Mouse (Mus musculus) CD4-positive, CD25-positive, alpha-beta regulatory T cell, adult 2 months (primary cell): ENCODE data around the gene Pln.
A peak's percentile ranks its signal among the peaks of the same experiment; 100 is the strongest.

Source experiments
- DNase-seq: peaks from one replicate; pipeline ENCODE4 v3.0.0-alpha.2; 2012; ENCODE audit warnings: low read depth, low spot score

The Pln gene

GRCm38 (mm10) chr10:53364311-53364710 is 26.8 kb downstream of the Pln start:
- DNase-seq: no peak

- no peak for DNase-seq
These were observed 29.8 kb downstream of the Pln start for GRCm38 (mm10) chr10:53367265-53367664.

- no peak for DNase-seq
These were observed 36.6 kb downstream of the Pln start for GRCm38 (mm10) chr10:53373885-53374578.

- DNase-seq: no peak
These were observed 39.6 kb downstream of the Pln start for GRCm38 (mm10) chr10:53377096-53377495.

- no peak for DNase-seq
These were observed 40.8 kb downstream of the Pln start for GRCm38 (mm10) chr10:53378296-53378695.

- no peak for DNase-seq
These were observed 41.7 kb downstream of the Pln start for GRCm38 (mm10) chr10:53378981-53379708.

GRCm38 (mm10) chr10:53379709-53380106 is 42.2 kb downstream of the Pln start, which contains the start of gene Cep85l:
Gene Cep85l, minus strand, starts transcription at chr10:53379947.
- peak; percentile 94 for DNase-seq

- DNase-seq: no peak
These were observed 45.4 kb downstream of the Pln start for GRCm38 (mm10) chr10:53382696-53383365.

GRCm38 (mm10) chr10:53384896-53385295 is 47.4 kb downstream of the Pln start:
- DNase-seq: no peak

GRCm38 (mm10) chr10:53385438-53385837 is 48.0 kb downstream of the Pln start:
- DNase-seq: no peak

- DNase-seq: no peak
These were observed 50.9 kb downstream of the Pln start for GRCm38 (mm10) chr10:53388227-53388920.

GRCm38 (mm10) chr10:53394923-53395629 is 57.6 kb downstream of the Pln start:
- no peak for DNase-seq
